Mouse (Mus musculus): ENCODE data around the gene Ei24. TPM values are rescaled to one million over a fixed set of nuclear protein-coding genes. Genes with fewer than 3 reads are reported as not detected.

Gene Ei24
- 111 and 118 TPM in 2 replicates for polyA plus RNA-seq (2016; fragmentation: Nextera tagmentation; extraction: Ambion mirVana)

GRCm38 (mm10) chr9:36796781-36797555 lies at the start of gene Ei24:
TSS of gene Ei24 (minus strand) at chr9:36797393.
- peak within 1 kb of the TSS; percentile 94 for H3K9ac ChIP-seq
- WGBS: under 1% methylated on average over 64 of the region's 66 CpGs
- peaks cover 9% of the 10 kb centered on the region for H3K36me3 ChIP-seq (replicated peaks)
- peak within 1 kb of the TSS; percentile 95 for H3K4me3 ChIP-seq (replicated peaks)
- H3K4me1 ChIP-seq: peaks cover 20% of the 10 kb centered on the region
- peak within 1 kb of the TSS; percentile 80 for H3K27ac ChIP-seq
- peak within 1 kb of the TSS; percentile 90 for H3K4me2 ChIP-seq
- H3K9me3 ChIP-seq: no peaks in the 10 kb centered on the region
- no peaks in the 10 kb centered on the region for H3K27me3 ChIP-seq
- peak; percentile 99 for ATAC-seq (ENCODE audit: low FRiP score)

- Histone ChIP-seq H3K4me1 (no peaks in the 10 kb centered on the region), H3K4me2 (no peak overlapping the region), H3K4me3 (replicated peaks) (no peak overlapping the region), H3K36me3 (replicated peaks) (peaks cover 76% of the 10 kb centered on the region), H3K9me3 (no peaks in the 10 kb centered on the region), H3K27ac (no peak overlapping the region), H3K9ac (no peak overlapping the region), H3K27me3 (no peaks in the 10 kb centered on the region)
- WGBS: 17% methylated on average over 4 of the region's 4 CpGs
- ATAC-seq (ENCODE audit: low FRiP score): no peak
Observed at GRCm38 (mm10) chr9:36846346-36846745, 49.2 kb upstream of the Ei24 start.

GRCm38 (mm10) chr9:36833914-36834313 lies 36.7 kb upstream of the Ei24 start:
- Histone ChIP-seq H3K27ac (peak overlapping the region; percentile 94), H3K9ac (peak overlapping the region; percentile 90), H3K27me3 (no peaks in the 10 kb centered on the region), H3K4me2 (peak overlapping the region; percentile 73), H3K4me1 (peaks cover 24% of the 10 kb centered on the region), H3K4me3 (replicated peaks) (peak overlapping the region; percentile 69), H3K36me3 (replicated peaks) (peaks cover 22% of the 10 kb centered on the region), H3K9me3 (no peaks in the 10 kb centered on the region)
- ATAC-seq (ENCODE audit: low FRiP score): peak; percentile 30
- 18% methylated on average over 3 of the region's 3 CpGs for WGBS

GRCm38 (mm10) chr9:36833043-36833881 lies 36.1 kb upstream of the Ei24 start:
- H3K36me3 ChIP-seq (replicated peaks): peaks cover 22% of the 10 kb centered on the region
- peak overlapping the region; percentile 69 for H3K4me3 ChIP-seq (replicated peaks)
- no peaks in the 10 kb centered on the region for H3K27me3 ChIP-seq
- H3K9me3 ChIP-seq: no peaks in the 10 kb centered on the region
- peaks cover 24% of the 10 kb centered on the region for H3K4me1 ChIP-seq
- H3K4me2 ChIP-seq: peak overlapping the region; percentile 73
- under 1% methylated on average over 31 of the region's 31 CpGs for WGBS
- peak; percentile 82 for ATAC-seq (ENCODE audit: low FRiP score)
- H3K27ac ChIP-seq: peak overlapping the region; percentile 94
- peak overlapping the region; percentile 90 for H3K9ac ChIP-seq

GRCm38 (mm10) chr9:36832529-36832928 lies 35.3 kb upstream of the Ei24 start:
- peak overlapping the region; percentile 69 for H3K4me3 ChIP-seq (replicated peaks)
- WGBS: under 1% methylated on average over 32 of the region's 32 CpGs
- peaks cover 24% of the 10 kb centered on the region for H3K4me1 ChIP-seq

GRCm38 (mm10) chr9:36831401-36831800 lies 34.2 kb upstream of the Ei24 start:
- H3K27me3 ChIP-seq: no peaks in the 10 kb centered on the region
- H3K9ac ChIP-seq: no peak overlapping the region
- WGBS: 79% methylated on average over 6 of the region's 6 CpGs
- no peak for ATAC-seq (ENCODE audit: low FRiP score)
- H3K4me3 ChIP-seq (replicated peaks): no peak overlapping the region
- H3K4me2 ChIP-seq: no peak overlapping the region
- H3K36me3 ChIP-seq (replicated peaks): peaks cover 12% of the 10 kb centered on the region
- H3K9me3 ChIP-seq: no peaks in the 10 kb centered on the region
- no peak overlapping the region for H3K27ac ChIP-seq
- peaks cover 24% of the 10 kb centered on the region for H3K4me1 ChIP-seq

More at GRCm38 (mm10) chr9:36832529-36832928, 35.3 kb upstream of the Ei24 start:
- peak; percentile 90 for ATAC-seq (ENCODE audit: low FRiP score)
- Histone ChIP-seq H3K27ac (peak overlapping the region; percentile 94), H3K9ac (peak overlapping the region; percentile 90), H3K27me3 (no peaks in the 10 kb centered on the region), H3K36me3 (replicated peaks) (peaks cover 22% of the 10 kb centered on the region), H3K4me2 (peak overlapping the region; percentile 73), H3K9me3 (no peaks in the 10 kb centered on the region)

- no peaks in the 10 kb centered on the region for H3K27me3 ChIP-seq
- no peak for ATAC-seq (ENCODE audit: low FRiP score)
- H3K9me3 ChIP-seq: no peaks in the 10 kb centered on the region
- no peak overlapping the region for H3K9ac ChIP-seq
- H3K4me3 ChIP-seq (replicated peaks): no peak overlapping the region
- H3K27ac ChIP-seq: no peak overlapping the region
- WGBS: 54% methylated on average over 2 of the region's 2 CpGs
- H3K4me1 ChIP-seq: peaks cover 18% of the 10 kb centered on the region
- no peaks in the 10 kb centered on the region for H3K36me3 ChIP-seq (replicated peaks)
- H3K4me2 ChIP-seq: no peak overlapping the region
Observed at GRCm38 (mm10) chr9:36826612-36827363, 29.6 kb upstream of the Ei24 start.

- Histone ChIP-seq H3K4me2 (peak overlapping the region; percentile 58), H3K4me3 (replicated peaks) (peak overlapping the region; percentile 36), H3K27ac (peak overlapping the region; percentile 99), H3K9ac (peak overlapping the region; percentile 39; the same call in 1 of the 2 replicates), H3K4me1 (peaks cover 20% of the 10 kb centered on the region), H3K9me3 (no peaks in the 10 kb centered on the region), H3K27me3 (no peaks in the 10 kb centered on the region), H3K36me3 (replicated peaks) (no peaks in the 10 kb centered on the region)
- 8% methylated on average over 2 of the region's 2 CpGs for WGBS
- ATAC-seq (ENCODE audit: low FRiP score): peak; percentile 62
Observed at GRCm38 (mm10) chr9:36822024-36822423, 24.8 kb upstream of the Ei24 start.

- Histone ChIP-seq H3K9me3 (no peaks in the 10 kb centered on the region), H3K4me1 (peaks cover 18% of the 10 kb centered on the region)
Observed at GRCm38 (mm10) chr9:36821644-36822000, 24.4 kb upstream of the Ei24 start, which contains the start of gene Fez1. TSS of gene Fez1 (plus strand) at chr9:36821864.

GRCm38 (mm10) chr9:36820969-36821643 lies 23.9 kb upstream of the Ei24 start:
- peak; percentile 82 for ATAC-seq (ENCODE audit: low FRiP score)
- Histone ChIP-seq H3K27me3 (no peaks in the 10 kb centered on the region), H3K4me2 (peak overlapping the region; percentile 58), H3K9ac (no peak overlapping the region), H3K36me3 (replicated peaks) (no peaks in the 10 kb centered on the region), H3K4me1 (peaks cover 18% of the 10 kb centered on the region), H3K27ac (peak overlapping the region; percentile 99), H3K4me3 (replicated peaks) (peak overlapping the region; percentile 36), H3K9me3 (no peaks in the 10 kb centered on the region)
- 25% methylated on average over 9 of the region's 9 CpGs for WGBS

More at GRCm38 (mm10) chr9:36821644-36822000, 24.4 kb upstream of the Ei24 start, which contains the start of gene Fez1:
- H3K9ac ChIP-seq: peak within 1 kb of the TSS; percentile 39; the same call in 1 of the 2 replicates
- H3K27me3 ChIP-seq: no peaks in the 10 kb centered on the region
- H3K27ac ChIP-seq: peak within 1 kb of the TSS; percentile 99
- H3K36me3 ChIP-seq (replicated peaks): no peaks in the 10 kb centered on the region
- peak; percentile 99 for ATAC-seq (ENCODE audit: low FRiP score)
- peak within 1 kb of the TSS; percentile 36 for H3K4me3 ChIP-seq (replicated peaks)
- WGBS: under 1% methylated on average over 8 of the region's 8 CpGs
- peak within 1 kb of the TSS; percentile 58 for H3K4me2 ChIP-seq

GRCm38 (mm10) chr9:36818905-36819304 lies 21.7 kb upstream of the Ei24 start:
- Histone ChIP-seq H3K27ac (no peak overlapping the region), H3K4me1 (peaks cover 18% of the 10 kb centered on the region), H3K9ac (no peak overlapping the region), H3K27me3 (no peaks in the 10 kb centered on the region), H3K4me2 (no peak overlapping the region), H3K36me3 (replicated peaks) (no peaks in the 10 kb centered on the region), H3K4me3 (replicated peaks) (no peak overlapping the region), H3K9me3 (no peaks in the 10 kb centered on the region)
- WGBS: 58% methylated on average over 4 of the region's 4 CpGs
- no peak for ATAC-seq (ENCODE audit: low FRiP score)

All from forebrain, embryonic 12.5 days (tissue).